Mouse (Mus musculus): Measurements from ENCODE around the gene Gon7. TPM values are rescaled to one million over a fixed set of nuclear protein-coding genes. Genes with fewer than 3 reads are reported as not detected.

Gene Gon7
- total RNA-seq (2023; ENCODE audit: inconsistent age): 26.8 to 33.8 TPM (median 29.3 TPM) in 4 replicates

DNA sequence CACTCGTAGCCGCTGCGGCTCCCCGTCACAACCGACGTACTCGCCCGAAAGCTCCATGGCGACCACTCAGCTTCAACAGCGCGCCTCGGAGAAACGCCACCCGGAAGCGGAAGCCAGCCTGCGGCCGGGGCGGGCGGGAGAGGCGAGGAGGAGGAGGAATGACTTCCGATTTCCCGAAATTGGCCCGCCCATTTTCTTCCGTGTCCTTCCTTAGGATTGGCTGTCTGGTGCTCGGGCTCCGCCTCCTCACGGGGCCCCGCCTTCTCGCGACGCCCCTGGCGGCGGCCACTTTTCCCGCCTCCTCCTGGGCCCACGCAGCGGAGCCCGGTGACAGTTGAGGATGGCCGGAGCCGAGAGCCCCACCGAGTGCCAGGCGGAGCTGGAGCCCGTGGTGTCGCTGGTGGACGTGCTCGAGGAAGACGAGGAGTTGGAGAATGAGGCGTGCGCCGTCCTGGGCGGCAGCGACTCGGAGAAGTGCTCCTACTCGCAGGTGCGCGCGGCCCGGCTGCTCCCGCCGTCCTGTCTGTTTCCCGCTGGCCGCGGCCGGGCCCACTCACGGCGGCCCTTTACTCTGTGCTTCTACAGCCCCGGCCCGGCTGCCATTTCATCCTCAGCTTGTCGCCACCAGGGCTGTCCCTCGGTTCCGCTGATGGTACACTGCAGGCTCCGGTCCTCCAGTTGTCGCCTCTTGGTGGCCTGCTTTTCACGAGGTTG, at the start of gene Gon7, which contains the start of the genes Gm28051 and Ubr7:
Gene Gon7, minus strand, starts transcription at position 115 of the 714 bp plus-strand sequence.
Gene Gm28051, minus strand, starts transcription at position 77 of the 714 bp plus-strand sequence.
Gene Ubr7, plus strand, starts transcription at position 279 of the 714 bp plus-strand sequence.

DNA sequence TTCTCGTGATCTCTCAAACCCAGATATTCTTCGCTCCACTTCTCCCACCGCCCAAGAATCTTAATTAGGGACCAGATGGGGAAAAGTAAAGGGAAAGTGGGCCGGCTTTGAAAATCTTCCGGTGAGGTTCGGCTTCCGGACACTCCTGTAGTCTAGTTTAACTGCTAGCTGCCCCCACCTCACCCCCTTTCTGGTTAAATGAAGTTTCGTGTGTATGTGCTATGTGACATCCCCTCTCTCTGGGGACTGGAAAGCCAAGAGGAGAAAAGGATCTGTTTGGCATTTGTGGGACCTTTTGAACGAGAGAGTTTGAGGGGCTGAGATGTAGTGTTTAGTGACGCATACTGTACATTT, 777 bp upstream of the Gon7 start, which contains the start of gene Gm20604:
Gene Gm20604, minus strand, starts transcription at position 270 of the 354 bp plus-strand sequence.

DNA sequence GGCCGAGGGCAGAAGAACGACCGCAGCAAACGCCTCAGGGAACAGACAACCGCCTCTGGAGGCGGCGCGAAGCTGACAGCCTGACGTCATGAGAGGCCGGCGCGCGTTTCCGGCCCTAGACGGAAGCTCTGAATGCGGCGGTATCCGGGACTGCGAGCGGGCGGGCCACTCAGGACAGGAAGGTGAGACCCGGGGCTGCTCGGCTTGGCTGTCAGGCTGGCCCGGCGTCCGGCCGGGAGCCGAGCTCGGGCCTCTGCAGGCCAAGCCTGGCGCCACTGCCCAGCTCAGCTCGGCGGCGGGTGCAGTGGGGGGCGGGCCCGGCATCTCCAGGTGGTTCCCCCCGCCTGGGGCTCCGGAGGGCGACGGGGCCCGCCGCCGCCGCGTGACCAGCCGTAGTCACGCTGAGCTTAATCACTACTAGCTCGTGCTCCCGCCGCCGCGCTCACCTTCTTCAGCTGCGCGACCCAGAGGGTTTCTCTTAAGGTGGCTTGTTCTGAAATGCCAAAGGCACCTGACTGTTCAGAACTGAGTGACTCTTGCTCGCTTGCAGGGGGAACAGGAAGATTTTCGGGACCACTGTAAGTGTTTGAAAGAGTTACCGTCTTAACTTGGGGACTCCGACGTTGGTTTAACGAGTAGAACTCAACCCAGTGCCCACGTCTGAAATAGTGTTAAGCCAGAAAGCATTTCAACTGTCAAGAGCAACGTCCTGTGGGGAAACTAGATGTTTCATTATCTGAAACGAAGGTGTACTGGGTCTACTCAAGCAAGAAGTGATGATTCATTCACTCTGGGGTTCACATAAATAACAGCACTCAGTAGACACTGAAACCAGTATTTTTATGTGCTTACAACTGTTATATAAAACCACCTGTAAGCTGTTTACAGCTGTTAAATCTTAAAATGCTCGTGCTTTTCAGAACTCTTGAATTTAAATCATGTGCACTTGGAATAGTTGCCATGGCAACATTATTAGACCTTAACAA, 13.7 kb downstream of the Gon7 start, which contains the start of the genes Moap1 and Tmem251:
Gene Moap1, minus strand, starts transcription at position 73 of the 986 bp plus-strand sequence.
Gene Tmem251, plus strand, starts transcription at position 174 of the 986 bp plus-strand sequence.

DNA sequence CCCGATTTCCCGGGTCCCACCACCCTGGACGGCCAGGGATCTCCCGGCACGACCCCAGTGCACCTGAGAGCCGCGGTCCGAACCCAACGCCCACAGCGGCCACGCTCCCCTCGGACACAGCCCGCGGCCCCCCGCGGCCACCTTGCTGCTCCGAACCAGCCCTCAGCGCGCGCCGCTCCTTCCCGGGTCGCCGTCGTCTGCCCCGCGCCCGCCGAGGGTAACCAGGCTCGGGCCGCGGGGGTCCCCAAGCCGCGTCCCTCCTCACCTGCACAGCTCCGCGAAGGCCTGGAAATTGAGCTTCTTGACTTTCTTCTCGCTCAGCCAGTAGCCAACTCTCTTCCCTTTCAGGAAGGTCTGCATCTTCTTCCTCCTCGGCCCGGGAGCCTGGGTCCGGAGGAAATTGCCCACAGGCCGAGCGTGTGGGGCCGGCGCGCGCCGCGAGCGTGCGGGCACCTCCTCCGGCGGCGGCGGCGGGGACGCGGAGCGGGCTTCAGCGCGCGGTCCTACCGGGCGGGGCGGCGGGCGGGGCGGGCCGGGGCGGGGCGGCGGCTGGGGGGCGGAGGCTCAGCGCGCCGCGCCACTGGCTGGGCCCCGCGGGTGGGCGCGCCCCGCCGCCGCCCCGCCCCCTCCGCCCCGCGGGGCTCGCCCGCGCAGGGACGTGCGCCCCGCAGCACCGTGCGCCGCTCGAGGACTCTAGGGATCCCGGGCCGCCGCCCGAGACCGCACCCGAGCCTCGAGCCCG, 53.0 kb downstream of the Gon7 start, which contains the start of gene Itpk1:
Gene Itpk1, minus strand, starts transcription at position 474 of the 742 bp plus-strand sequence.

Other genes starting within 250 kb of the Gon7 start
- not detected in 4 replicates for gene Chga, start 202.8 kb downstream of the Gon7 start, total RNA-seq (2023; ENCODE audit: inconsistent age)
- 21.7 to 37.4 TPM (median 27.3 TPM) in 4 replicates for gene Itpk1, start 52.9 kb downstream of the Gon7 start, total RNA-seq (2023; ENCODE audit: inconsistent age)
- gene Moap1, start 14.1 kb downstream of the Gon7 start, total RNA-seq (2023; ENCODE audit: inconsistent age): 12.2 to 18.1 TPM (median 13.1 TPM) in 4 replicates
- gene Tmem251, start 14.0 kb downstream of the Gon7 start, total RNA-seq (2023; ENCODE audit: inconsistent age): 33.9 to 37.1 TPM (median 34.8 TPM) in 4 replicates
- gene Gm28051, start within 50 bp of the Gon7 start, total RNA-seq (2023; ENCODE audit: inconsistent age): not detected in 4 replicates
- 19.4 to 24.7 TPM (median 21.0 TPM) in 4 replicates for gene Ubr7, start 164 bp upstream of the Gon7 start, total RNA-seq (2023; ENCODE audit: inconsistent age)
- 6.5 to 7.8 TPM (median 6.9 TPM) in 4 replicates for gene Gm20604, start 869 bp upstream of the Gon7 start, total RNA-seq (2023; ENCODE audit: inconsistent age)
- gene Btbd7, start 120.7 kb upstream of the Gon7 start, total RNA-seq (2023; ENCODE audit: inconsistent age): 36.3 to 44.1 TPM (median 41.2 TPM) in 4 replicates
- not detected in 4 replicates for gene Cox8c, start 141.5 kb upstream of the Gon7 start, total RNA-seq (2023; ENCODE audit: inconsistent age)
- gene Unc79, start 191.1 kb upstream of the Gon7 start, total RNA-seq (2023; ENCODE audit: inconsistent age): not detected in 4 replicates